Mouse (Mus musculus): Measurements from ENCODE around the gene Ptpn5.

Ptpn5 gene

GRCm38 (mm10) chr7:47056273-47056672 is 77.2 kb downstream of the Ptpn5 start:
- DNase-seq (ENCODE audit: low read depth): no peak

GRCm38 (mm10) chr7:47055744-47056143 is 77.7 kb downstream of the Ptpn5 start:
- DNase-seq (ENCODE audit: low read depth): no peak

- no peak for DNase-seq (ENCODE audit: low read depth)
These were observed 78.8 kb downstream of the Ptpn5 start for GRCm38 (mm10) chr7:47054666-47055065.

GRCm38 (mm10) chr7:47053287-47053686 is 80.2 kb downstream of the Ptpn5 start:
- DNase-seq (ENCODE audit: low read depth): no peak

GRCm38 (mm10) chr7:47052276-47052675 is 81.2 kb downstream of the Ptpn5 start:
- peak; percentile 74 for DNase-seq (ENCODE audit: low read depth)

- peak; percentile 80 for DNase-seq (ENCODE audit: low read depth)
These were observed 81.9 kb downstream of the Ptpn5 start for GRCm38 (mm10) chr7:47051404-47052151.

GRCm38 (mm10) chr7:47050766-47051165 is 82.7 kb downstream of the Ptpn5 start:
- peak; percentile 46 for DNase-seq (ENCODE audit: low read depth)

- DNase-seq (ENCODE audit: low read depth): peak; percentile 93
These were observed 83.1 kb downstream of the Ptpn5 start, which contains the start of gene Tmem86a for GRCm38 (mm10) chr7:47050366-47050765. Tmem86a (plus strand) TSS chr7:47050601.

- DNase-seq (ENCODE audit: low read depth): peak; percentile 75
These were observed 90.5 kb downstream of the Ptpn5 start for GRCm38 (mm10) chr7:47042823-47043490.

- DNase-seq (ENCODE audit: low read depth): no peak
These were observed 91.4 kb downstream of the Ptpn5 start for GRCm38 (mm10) chr7:47042121-47042520.

GRCm38 (mm10) chr7:47041706-47042105 is 91.8 kb downstream of the Ptpn5 start:
- no peak for DNase-seq (ENCODE audit: low read depth)

- DNase-seq (ENCODE audit: low read depth): peak; percentile 53
These were observed 98.1 kb downstream of the Ptpn5 start for GRCm38 (mm10) chr7:47035426-47035825.

- no peak for DNase-seq (ENCODE audit: low read depth)
These were observed 98.6 kb downstream of the Ptpn5 start for GRCm38 (mm10) chr7:47034785-47035384.

GRCm38 (mm10) chr7:47031371-47031770 is 102.1 kb downstream of the Ptpn5 start:
- DNase-seq (ENCODE audit: low read depth): peak; percentile 93

GRCm38 (mm10) chr7:47030517-47031193 is 102.8 kb downstream of the Ptpn5 start:
- DNase-seq (ENCODE audit: low read depth): peak; percentile 91

Data from NIH3T3 (cell line).